Mouse (Mus musculus) ES-E14 (cell line): ENCODE measurements around the gene Hebp2. TPM values are rescaled to one million over a fixed set of nuclear protein-coding genes. Genes with fewer than 3 reads are reported as not detected.

ENCODE experiments used
- DNase-seq: peaks from one replicate; pipeline ENCODE4 v3.0.0-alpha.2; 2013; ENCODE audit warnings: low read depth, low spot score
- H3K27ac ChIP-seq: 2 replicates; pipeline ENCODE4 v1.5.1; 2012; ENCODE audit warnings: low read depth, mild to moderate bottlenecking, low read length, moderate library complexity, mixed read lengths; ENCODE audit not compliant: poor library complexity, insufficient read depth, severe bottlenecking
- H3K36me3 ChIP-seq: 2 replicates; pipeline ENCODE4 v1.6.1; 2012; ENCODE audit warnings: mild to moderate bottlenecking, low read length, moderate library complexity, mixed read lengths; ENCODE audit not compliant: control insufficient read depth, poor library complexity, insufficient read depth, severe bottlenecking
- H3K4me1 ChIP-seq, 2 experiments: fragments of 150-350 bp in 1 of 2; sonication (generic) in 1 of 2; 2 replicates each; pipeline ENCODE4 v1.6.1; 2012; ENCODE audit warnings: low read length in 2 of 2, mild to moderate bottlenecking in 1 of 2, mixed read lengths in 1 of 2; ENCODE audit not compliant: control insufficient read depth in 2 of 2, insufficient read depth in 2 of 2, poor library complexity in 1 of 2
- H3K4me3 ChIP-seq, 2 experiments: fragments of 150-350 bp in 1 of 2; sonication (generic) in 1 of 2; 2 replicates each; pipeline ENCODE4 v1.5.1; 2012; ENCODE audit warnings: low read length in 2 of 2, low read depth in 1 of 2, mild to moderate bottlenecking in 1 of 2, mixed read lengths in 1 of 2; ENCODE audit not compliant: insufficient read depth in 1 of 2, poor library complexity in 1 of 2, severe bottlenecking in 1 of 2
- H3K9ac ChIP-seq: 2 replicates; pipeline ENCODE4 v1.6.1; 2012; ENCODE audit warnings: low read depth, mild to moderate bottlenecking, low read length, mixed read lengths; ENCODE audit not compliant: poor library complexity, insufficient read depth, severe bottlenecking
- H3K9me3 ChIP-seq: fragments of 150-350 bp; sonication (generic); 2 replicates; pipeline ENCODE4 v1.6.1; 2012; ENCODE audit warnings: low read depth, mild to moderate bottlenecking, low read length; ENCODE audit not compliant: control insufficient read depth, insufficient read depth
- CHD2 ChIP-seq: IDR thresholded peaks from 2 replicates; pipeline ENCODE4 v1.6.1; 2014; ENCODE audit warnings: mild to moderate bottlenecking, low read depth, low read length, inconsistent platforms
- HCFC1 ChIP-seq: IDR thresholded peaks from 2 replicates; pipeline ENCODE4 v1.6.1; 2012; ENCODE audit warnings: low read length, inconsistent platforms, borderline replicate concordance; ENCODE audit not compliant: insufficient read depth
- MAFK ChIP-seq: IDR thresholded peaks from 2 replicates; pipeline ENCODE4 v1.6.1; 2014; ENCODE audit warnings: mild to moderate bottlenecking, low read depth, low read length, inconsistent platforms; ENCODE audit not compliant: insufficient read depth
- ZC3H11A ChIP-seq: IDR thresholded peaks from 2 replicates; pipeline ENCODE4 v1.6.1; 2012; ENCODE audit warnings: low read depth, mild to moderate bottlenecking, inconsistent platforms, low read length, borderline replicate concordance
- ZNF384 ChIP-seq: IDR thresholded peaks from 2 replicates; pipeline ENCODE4 v1.6.1; 2012; ENCODE audit warnings: low read depth, low read length, inconsistent platforms
- in situ Hi-C, 2 experiments: fragments of 600-800 bp; cut with MboI; formaldehyde crosslinking; loops; one replicate each; pipeline ENCODE4 v1.15.1; 2025; ENCODE audit warnings: low sequenced_read_pairs in 2 of 2, inconsistent platforms in 1 of 2; ENCODE audit not compliant: unreplicated experiment in 2 of 2
- total RNA-seq: library from RNA; depleted of rRNA; stranded (reverse); fragments of 300-350 nt; gene quantifications from 2 replicates; pipeline ENCODE4 v1.2.3, GENCODE M21; 2012

The Hebp2 gene
- total RNA-seq, 1 experiment = 5.3 TPM

DNA sequence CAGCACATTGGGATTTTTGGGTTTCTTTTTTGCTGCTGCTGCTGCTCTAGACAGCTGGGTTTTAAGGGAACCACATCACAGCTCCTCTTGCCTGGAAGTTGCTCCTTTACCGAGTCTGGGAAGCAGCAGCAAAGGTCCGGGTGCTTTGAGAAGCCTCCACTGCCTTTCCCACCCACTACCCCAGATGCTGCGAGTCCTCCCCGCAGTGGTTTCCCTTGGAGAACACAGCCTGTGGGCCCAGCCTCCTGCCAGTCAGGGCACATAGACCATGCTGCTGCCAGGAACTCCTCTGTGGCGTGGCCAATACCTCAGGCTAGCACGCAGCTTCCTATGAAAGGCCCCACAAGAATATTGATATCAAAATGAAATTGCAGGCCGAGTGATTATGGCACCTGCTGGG, 48.8 kb downstream of the Hebp2 start:
- no peak for DNase-seq
- no peak for TF ChIP-seq CHD2
- no peak for TF ChIP-seq MAFK
- TF ChIP-seq ZNF384 = no peak
- no peak for TF ChIP-seq HCFC1
- no peak for TF ChIP-seq ZC3H11A
- Histone ChIP-seq H3K9ac (no peak overlapping the region), H3K4me1 (peaks cover 0 to 5% of the 10 kb centered on the region in 2 experiments; a peak in 3 of 4 replicates), H3K9me3 (no peaks in the 10 kb centered on the region), H3K36me3 (no peaks in the 10 kb centered on the region), H3K27ac (no peak overlapping the region), H3K4me3 (no peak overlapping the region)
- in situ Hi-C loops = no loop called here

- no peaks in the 10 kb centered on the region for H3K9me3 ChIP-seq
- TF ChIP-seq ZC3H11A (no peak), HCFC1 (no peak), ZNF384 (no peak), MAFK (no peak), CHD2 (no peak)
- in situ Hi-C loops = no loop called here
- no peak overlapping the region for H3K4me3 ChIP-seq
- H3K27ac ChIP-seq = no peak overlapping the region
- H3K4me1 ChIP-seq = peaks cover 0 to 3% of the 10 kb centered on the region in 2 experiments; a peak in 2 of 4 replicates
- H3K36me3 ChIP-seq = no peaks in the 10 kb centered on the region
- DNase-seq = no peak
- H3K9ac ChIP-seq = no peak overlapping the region
These were observed 51.6 kb downstream of the Hebp2 start for GRCm38 (mm10) chr10:18494249-18494648.

DNA sequence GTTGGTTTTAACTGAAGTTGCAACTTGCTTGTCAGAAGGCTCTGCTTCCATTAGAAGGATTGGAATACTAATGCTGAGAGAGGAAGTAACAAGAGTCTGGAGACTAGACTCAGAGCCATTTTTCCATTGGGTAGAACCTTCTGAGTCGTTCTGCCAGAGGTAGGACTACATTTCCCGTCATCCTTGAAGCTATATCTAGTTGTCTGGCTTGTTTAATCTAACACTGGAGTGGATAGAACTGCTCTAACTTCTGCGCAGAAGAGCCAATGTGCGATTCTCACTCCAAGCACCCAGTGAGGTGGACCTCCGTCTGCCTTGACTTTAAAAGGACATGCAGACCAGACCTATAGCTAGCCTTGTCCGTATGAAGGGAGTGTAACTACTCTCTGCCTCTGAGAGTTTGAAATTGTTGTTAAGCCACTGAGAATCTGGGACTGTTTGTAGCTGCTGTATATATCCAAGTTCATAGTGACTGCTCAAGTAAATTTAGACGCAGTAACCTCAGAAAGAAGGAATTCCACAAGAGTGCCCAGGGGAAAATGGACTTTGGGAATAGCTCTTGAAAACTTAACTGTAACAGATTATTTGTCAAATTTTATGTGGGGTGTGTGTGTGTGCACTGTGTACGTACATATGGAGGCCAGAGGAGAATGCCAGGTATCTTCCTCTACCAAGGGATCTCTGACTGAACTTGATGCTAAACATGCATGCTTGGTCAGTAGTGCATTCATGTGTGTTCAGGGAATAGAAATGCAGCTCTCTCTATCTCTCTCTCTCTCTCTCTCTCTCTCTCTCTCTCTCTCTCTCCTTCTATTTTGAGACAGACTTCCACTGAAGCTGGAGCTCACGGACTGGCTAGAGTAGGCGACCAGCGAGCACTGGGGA, 52.6 kb downstream of the Hebp2 start:
- TF ChIP-seq MAFK = no peak
- no peak for TF ChIP-seq CHD2
- no peak for TF ChIP-seq ZC3H11A
- TF ChIP-seq HCFC1 = no peak
- TF ChIP-seq ZNF384 = no peak
- in situ Hi-C loops = no loop called here
- Histone ChIP-seq H3K27ac (no peak overlapping the region), H3K4me1 (peaks cover 0 to 3% of the 10 kb centered on the region in 2 experiments; a peak in 2 of 4 replicates), H3K9ac (no peak overlapping the region; the same call in 1 of the 2 replicates), H3K36me3 (no peaks in the 10 kb centered on the region), H3K9me3 (no peaks in the 10 kb centered on the region), H3K4me3 (no peak overlapping the region)
- DNase-seq = no peak

DNA sequence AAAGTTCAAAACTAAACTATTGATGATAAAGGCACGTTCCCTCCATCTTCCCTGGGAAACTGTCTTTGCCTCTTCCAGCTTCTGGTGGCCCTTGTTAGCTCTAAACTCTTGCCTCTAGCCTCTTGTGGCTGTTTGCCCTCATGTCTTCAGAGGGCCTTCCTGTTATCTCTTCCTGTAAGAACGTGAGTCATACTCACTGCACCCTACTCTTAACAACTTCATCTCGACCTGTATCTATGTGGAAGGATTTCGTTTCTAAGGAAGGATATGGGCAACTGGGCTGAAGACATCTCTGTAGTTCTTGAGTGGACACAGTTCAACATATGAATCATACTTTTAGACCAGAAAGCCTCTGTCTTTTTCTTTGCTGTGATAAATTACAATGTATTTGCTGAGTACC, 53.9 kb downstream of the Hebp2 start:
- H3K4me1 ChIP-seq = no peaks in the 10 kb centered on the region; a peak in 1 of 4 replicates
- no peak for DNase-seq
- no peak overlapping the region for H3K9ac ChIP-seq
- H3K36me3 ChIP-seq = no peaks in the 10 kb centered on the region
- no peak for TF ChIP-seq ZNF384
- no peak for TF ChIP-seq ZC3H11A
- TF ChIP-seq HCFC1 = no peak
- TF ChIP-seq CHD2 = no peak
- TF ChIP-seq MAFK = no peak
- H3K27ac ChIP-seq = no peak overlapping the region
- in situ Hi-C loops = no loop called here
- no peaks in the 10 kb centered on the region for H3K9me3 ChIP-seq
- H3K4me3 ChIP-seq = no peak overlapping the region
